Mouse (Mus musculus): ENCODE measurements around the gene Lmcd1. TPM values are rescaled to one million over a fixed set of nuclear protein-coding genes. Genes with fewer than 3 reads are reported as not detected.

Gene Lmcd1
- polyA plus RNA-seq, 1 experiment from 2014 or later: 14.1 TPM

- Histone ChIP-seq H3K4me1 (ENCODE audit: control insufficient read depth, insufficient read depth, low read length) (no peaks in the 10 kb centered on the region), H3K4me3 (ENCODE audit: low read length) (no peak overlapping the region), H3K27ac (ENCODE audit: low read length) (no peak overlapping the region), H3K9ac (ENCODE audit: low read depth, low read length) (no peak overlapping the region), H3K36me3 (ENCODE audit: control insufficient read depth, insufficient read depth, low read length) (no peaks in the 10 kb centered on the region), H3K4me2 (ENCODE audit: low read depth, low read length) (no peak overlapping the region), H3K9me3 (ENCODE audit: control insufficient read depth, low read length) (no peaks in the 10 kb centered on the region), H3K27me3 (replicated peaks; ENCODE audit: control insufficient read depth, insufficient read depth, low read length) (no peaks in the 10 kb centered on the region)
- 85% methylated on average over 5 of the region's 5 CpGs for WGBS
- ATAC-seq: no peak
These were observed 57.1 kb downstream of the Lmcd1 start for GRCm38 (mm10) chr6:112330520-112331222.

GRCm38 (mm10) chr6:112331223-112331598 is 57.7 kb downstream of the Lmcd1 start:
- Histone ChIP-seq H3K9ac (ENCODE audit: low read depth, low read length) (no peak overlapping the region), H3K4me2 (ENCODE audit: low read depth, low read length) (no peak overlapping the region), H3K36me3 (ENCODE audit: control insufficient read depth, insufficient read depth, low read length) (no peaks in the 10 kb centered on the region), H3K9me3 (ENCODE audit: control insufficient read depth, low read length) (no peaks in the 10 kb centered on the region), H3K27me3 (replicated peaks; ENCODE audit: control insufficient read depth, insufficient read depth, low read length) (no peaks in the 10 kb centered on the region), H3K4me1 (ENCODE audit: control insufficient read depth, insufficient read depth, low read length) (no peaks in the 10 kb centered on the region), H3K27ac (ENCODE audit: low read length) (no peak overlapping the region), H3K4me3 (ENCODE audit: low read length) (no peak overlapping the region)
- no peak for ATAC-seq
- 53% methylated on average over 6 of the region's 6 CpGs for WGBS

- Histone ChIP-seq H3K27ac (ENCODE audit: low read length) (no peak overlapping the region), H3K27me3 (replicated peaks; ENCODE audit: control insufficient read depth, insufficient read depth, low read length) (no peaks in the 10 kb centered on the region), H3K4me1 (ENCODE audit: control insufficient read depth, insufficient read depth, low read length) (no peaks in the 10 kb centered on the region), H3K9me3 (ENCODE audit: control insufficient read depth, low read length) (no peaks in the 10 kb centered on the region), H3K36me3 (ENCODE audit: control insufficient read depth, insufficient read depth, low read length) (no peaks in the 10 kb centered on the region), H3K4me2 (ENCODE audit: low read depth, low read length) (no peak overlapping the region), H3K4me3 (ENCODE audit: low read length) (no peak overlapping the region), H3K9ac (ENCODE audit: low read depth, low read length) (no peak overlapping the region)
- 83% methylated on average over 5 of the region's 5 CpGs for WGBS
- no peak for ATAC-seq
These were observed 60.4 kb downstream of the Lmcd1 start for GRCm38 (mm10) chr6:112333930-112334329.

GRCm38 (mm10) chr6:112337667-112338066 is 64.1 kb downstream of the Lmcd1 start:
- H3K4me3 ChIP-seq (ENCODE audit: low read length): no peak overlapping the region
- no peaks in the 10 kb centered on the region for H3K27me3 ChIP-seq (replicated peaks; ENCODE audit: control insufficient read depth, insufficient read depth, low read length)
- ATAC-seq: no peak
- no peak overlapping the region for H3K27ac ChIP-seq (ENCODE audit: low read length)
- no peaks in the 10 kb centered on the region for H3K4me1 ChIP-seq (ENCODE audit: control insufficient read depth, insufficient read depth, low read length)
- 68% methylated on average over 6 of the region's 6 CpGs for WGBS
- H3K9me3 ChIP-seq (ENCODE audit: control insufficient read depth, low read length): no peaks in the 10 kb centered on the region
- no peak overlapping the region for H3K9ac ChIP-seq (ENCODE audit: low read depth, low read length)
- H3K36me3 ChIP-seq (ENCODE audit: control insufficient read depth, insufficient read depth, low read length): no peaks in the 10 kb centered on the region
- no peak overlapping the region for H3K4me2 ChIP-seq (ENCODE audit: low read depth, low read length)

GRCm38 (mm10) chr6:112339016-112339415 is 65.5 kb downstream of the Lmcd1 start:
- Histone ChIP-seq H3K4me1 (ENCODE audit: control insufficient read depth, insufficient read depth, low read length) (no peaks in the 10 kb centered on the region), H3K9me3 (ENCODE audit: control insufficient read depth, low read length) (no peaks in the 10 kb centered on the region), H3K4me3 (ENCODE audit: low read length) (no peak overlapping the region), H3K36me3 (ENCODE audit: control insufficient read depth, insufficient read depth, low read length) (no peaks in the 10 kb centered on the region), H3K27me3 (replicated peaks; ENCODE audit: control insufficient read depth, insufficient read depth, low read length) (no peaks in the 10 kb centered on the region), H3K4me2 (ENCODE audit: low read depth, low read length) (no peak overlapping the region), H3K27ac (ENCODE audit: low read length) (no peak overlapping the region), H3K9ac (ENCODE audit: low read depth, low read length) (no peak overlapping the region)
- WGBS: 78% methylated on average over 4 of the region's 4 CpGs
- no peak for ATAC-seq

- 92% methylated on average over 4 of the region's 4 CpGs for WGBS
These were observed 76.9 kb downstream of the Lmcd1 start for GRCm38 (mm10) chr6:112350452-112350851.

GRCm38 (mm10) chr6:112359341-112359740 is 85.8 kb downstream of the Lmcd1 start:
- Histone ChIP-seq H3K4me2 (ENCODE audit: low read depth, low read length) (no peak overlapping the region), H3K27ac (ENCODE audit: low read length) (no peak overlapping the region), H3K36me3 (ENCODE audit: control insufficient read depth, insufficient read depth, low read length) (no peaks in the 10 kb centered on the region), H3K4me3 (ENCODE audit: low read length) (no peak overlapping the region), H3K4me1 (ENCODE audit: control insufficient read depth, insufficient read depth, low read length) (no peaks in the 10 kb centered on the region), H3K27me3 (replicated peaks; ENCODE audit: control insufficient read depth, insufficient read depth, low read length) (no peaks in the 10 kb centered on the region), H3K9me3 (ENCODE audit: control insufficient read depth, low read length) (no peaks in the 10 kb centered on the region), H3K9ac (ENCODE audit: low read depth, low read length) (no peak overlapping the region)
- WGBS: 68% methylated on average over 1 of the region's 1 CpGs
- ATAC-seq: no peak

More at GRCm38 (mm10) chr6:112350452-112350851, 76.9 kb downstream of the Lmcd1 start:
- no peak overlapping the region for H3K9ac ChIP-seq (ENCODE audit: low read depth, low read length)
- no peak overlapping the region for H3K4me3 ChIP-seq (ENCODE audit: low read length)
- no peaks in the 10 kb centered on the region for H3K27me3 ChIP-seq (replicated peaks; ENCODE audit: control insufficient read depth, insufficient read depth, low read length)
- H3K27ac ChIP-seq (ENCODE audit: low read length): no peak overlapping the region
- no peaks in the 10 kb centered on the region for H3K4me1 ChIP-seq (ENCODE audit: control insufficient read depth, insufficient read depth, low read length)
- no peak for ATAC-seq
- H3K4me2 ChIP-seq (ENCODE audit: low read depth, low read length): no peak overlapping the region
- no peaks in the 10 kb centered on the region for H3K36me3 ChIP-seq (ENCODE audit: control insufficient read depth, insufficient read depth, low read length)
- no peaks in the 10 kb centered on the region for H3K9me3 ChIP-seq (ENCODE audit: control insufficient read depth, low read length)

- Histone ChIP-seq H3K9me3 (ENCODE audit: control insufficient read depth, low read length) (no peaks in the 10 kb centered on the region), H3K36me3 (ENCODE audit: control insufficient read depth, insufficient read depth, low read length) (no peaks in the 10 kb centered on the region), H3K27ac (ENCODE audit: low read length) (no peak overlapping the region), H3K9ac (ENCODE audit: low read depth, low read length) (no peak overlapping the region), H3K4me3 (ENCODE audit: low read length) (no peak overlapping the region), H3K4me2 (ENCODE audit: low read depth, low read length) (no peak overlapping the region), H3K4me1 (ENCODE audit: control insufficient read depth, insufficient read depth, low read length) (no peaks in the 10 kb centered on the region), H3K27me3 (replicated peaks; ENCODE audit: control insufficient read depth, insufficient read depth, low read length) (no peaks in the 10 kb centered on the region)
- 80% methylated on average over 8 of the region's 8 CpGs for WGBS
- ATAC-seq: no peak
These were observed 87.1 kb downstream of the Lmcd1 start for GRCm38 (mm10) chr6:112360676-112361075.

- no peak overlapping the region for H3K4me2 ChIP-seq (ENCODE audit: low read depth, low read length)
- peak; percentile 52; the same call in 1 of the 2 replicates for ATAC-seq
- WGBS: 35% methylated on average over 6 of the region's 6 CpGs
- H3K9ac ChIP-seq (ENCODE audit: low read depth, low read length): no peak overlapping the region
- H3K27ac ChIP-seq (ENCODE audit: low read length): no peak overlapping the region
- no peaks in the 10 kb centered on the region for H3K27me3 ChIP-seq (replicated peaks; ENCODE audit: control insufficient read depth, insufficient read depth, low read length)
- no peaks in the 10 kb centered on the region for H3K4me1 ChIP-seq (ENCODE audit: control insufficient read depth, insufficient read depth, low read length)
- H3K4me3 ChIP-seq (ENCODE audit: low read length): no peak overlapping the region
- no peaks in the 10 kb centered on the region for H3K36me3 ChIP-seq (ENCODE audit: control insufficient read depth, insufficient read depth, low read length)
- H3K9me3 ChIP-seq (ENCODE audit: control insufficient read depth, low read length): no peaks in the 10 kb centered on the region
These were observed 88.9 kb downstream of the Lmcd1 start for GRCm38 (mm10) chr6:112362349-112362958.
